Mouse (Mus musculus) limb, embryonic 11.5 days (tissue): Measurements from ENCODE around the gene Prr23a1. TPM values are rescaled to one million over a fixed set of nuclear protein-coding genes. Genes with fewer than 3 reads are reported as not detected.

Experiments used
- ATAC-seq: fragments of 200-750 bp; cut with Nextera tagmentation; 2 replicates; pipeline ENCODE4 v1.8.0; 2017; ENCODE audit warnings: low read depth; ENCODE audit not compliant: insufficient number of reproducible peaks, low FRiP score, low TSS enrichment
- DNase-seq: peaks from one replicate; pipeline ENCODE4 v3.0.0-alpha.2; 2015; ENCODE audit warnings: low spot score
- H3K27ac ChIP-seq: fragments of 300-500 bp; sonication (generic); replicated peaks from 2 replicates; pipeline ENCODE4 v1.5.1; 2014; ENCODE audit warnings: low read depth, mild to moderate bottlenecking, low read length
- H3K27me3 ChIP-seq: fragments of 300-500 bp; sonication (generic); 2 replicates; pipeline ENCODE4 v1.6.1; 2014; ENCODE audit warnings: mild to moderate bottlenecking, low read length, mixed read lengths; ENCODE audit not compliant: control insufficient read depth, insufficient read depth
- H3K36me3 ChIP-seq: fragments of 300-500 bp; sonication (generic); 2 replicates; pipeline ENCODE4 v1.6.1; 2014; ENCODE audit warnings: mild to moderate bottlenecking, low read length, moderate library complexity, mixed read lengths; ENCODE audit not compliant: control insufficient read depth, insufficient read depth
- H3K4me1 ChIP-seq: fragments of 300-500 bp; sonication (generic); 2 replicates; pipeline ENCODE4 v1.6.1; 2014; ENCODE audit warnings: low read length, mixed read lengths; ENCODE audit not compliant: control insufficient read depth, insufficient read depth
- H3K4me2 ChIP-seq: fragments of 300-500 bp; sonication (generic); 2 replicates; pipeline ENCODE4 v1.6.1; 2014; ENCODE audit warnings: low read depth, mild to moderate bottlenecking, moderate library complexity; ENCODE audit not compliant: severe bottlenecking
- H3K4me3 ChIP-seq: fragments of 300-500 bp; sonication (generic); 2 replicates; pipeline ENCODE4 v1.5.1; 2014; ENCODE audit warnings: low read depth, low read length
- H3K9ac ChIP-seq: fragments of 300-500 bp; sonication (generic); 2 replicates; pipeline ENCODE4 v1.6.1; 2014; ENCODE audit warnings: mild to moderate bottlenecking, low read length
- H3K9me3 ChIP-seq: fragments of 300-500 bp; sonication (generic); 2 replicates; pipeline ENCODE4 v1.6.1; 2016; ENCODE audit warnings: low read length; ENCODE audit not compliant: control insufficient read depth
- WGBS: fragments of 180-500 bp; shearing (Covaris S2); extraction: QIAGEN DNeasy Blood & Tissue Kit; methylation state at CpG from one replicate; pipeline ENCODE4 v1.1.7; 2014; 5-methylcytosine and 5-hydroxymethylcytosine counted together
- polyA plus RNA-seq: library from polyadenylated mRNA; unstranded; fragments of >200 nt; fragmentation: Nextera tagmentation; extraction: Ambion mirVana; gene quantifications from 2 replicates; pipeline ENCODE4 v1.2.1, GENCODE M21; 2014

The Prr23a1 gene
- polyA plus RNA-seq, 1 experiment from 2014 or later, result not detected

GRCm38 (mm10) chr9:98818971-98819370 is 23.3 kb upstream of the Prr23a1 start:
- 83% methylated on average over 5 of the region's 5 CpGs for WGBS
- Histone ChIP-seq H3K27ac (no peak overlapping the region), H3K4me1 (no peaks in the 10 kb centered on the region), H3K27me3 (no peaks in the 10 kb centered on the region), H3K9me3 (no peaks in the 10 kb centered on the region; the same call in 1 of the 2 replicates), H3K4me2 (no peak overlapping the region), H3K4me3 (no peak overlapping the region), H3K9ac (no peak overlapping the region), H3K36me3 (no peaks in the 10 kb centered on the region)
- DNase-seq (no peak), ATAC-seq (no peak)

- no peak for ATAC-seq
- H3K27ac ChIP-seq, result no peak overlapping the region
- WGBS, result 89% methylated on average over 2 of the region's 2 CpGs
- no peak overlapping the region for H3K4me2 ChIP-seq
- no peak overlapping the region for H3K9ac ChIP-seq
- no peak for DNase-seq
- no peaks in the 10 kb centered on the region for H3K4me1 ChIP-seq
- H3K27me3 ChIP-seq, result no peaks in the 10 kb centered on the region
- H3K4me3 ChIP-seq, result no peak overlapping the region
- no peaks in the 10 kb centered on the region for H3K36me3 ChIP-seq
- H3K9me3 ChIP-seq, result no peaks in the 10 kb centered on the region; the same call in 1 of the 2 replicates
Observed at GRCm38 (mm10) chr9:98819481-98819880, 22.8 kb upstream of the Prr23a1 start.

- Histone ChIP-seq H3K9me3 (no peaks in the 10 kb centered on the region; the same call in 1 of the 2 replicates), H3K36me3 (no peaks in the 10 kb centered on the region), H3K4me3 (no peak overlapping the region), H3K4me2 (no peak overlapping the region), H3K9ac (no peak overlapping the region), H3K27me3 (no peaks in the 10 kb centered on the region), H3K4me1 (no peaks in the 10 kb centered on the region), H3K27ac (no peak overlapping the region)
- ATAC-seq (no peak), DNase-seq (no peak)
- 75% methylated on average over 4 of the region's 4 CpGs for WGBS
Observed at GRCm38 (mm10) chr9:98820461-98820860, 21.8 kb upstream of the Prr23a1 start.

- Histone ChIP-seq H3K27me3 (no peaks in the 10 kb centered on the region), H3K4me3 (no peak overlapping the region), H3K9me3 (no peaks in the 10 kb centered on the region; the same call in 1 of the 2 replicates), H3K27ac (no peak overlapping the region), H3K36me3 (no peaks in the 10 kb centered on the region), H3K9ac (no peak overlapping the region), H3K4me1 (no peaks in the 10 kb centered on the region), H3K4me2 (no peak overlapping the region)
- DNase-seq (no peak), ATAC-seq (no peak)
Observed at GRCm38 (mm10) chr9:98821067-98821466, 21.2 kb upstream of the Prr23a1 start.

- no peak overlapping the region for H3K4me3 ChIP-seq
- ATAC-seq, result no peak
- no peak overlapping the region for H3K27ac ChIP-seq
- no peaks in the 10 kb centered on the region for H3K36me3 ChIP-seq
- no peaks in the 10 kb centered on the region for H3K27me3 ChIP-seq
- DNase-seq, result no peak
- H3K9ac ChIP-seq, result no peak overlapping the region
- no peaks in the 10 kb centered on the region for H3K4me1 ChIP-seq
- H3K4me2 ChIP-seq, result no peak overlapping the region
- 85% methylated on average over 7 of the region's 7 CpGs for WGBS
- no peaks in the 10 kb centered on the region; the same call in 1 of the 2 replicates for H3K9me3 ChIP-seq
Observed at GRCm38 (mm10) chr9:98823805-98824204, 18.5 kb upstream of the Prr23a1 start.

GRCm38 (mm10) chr9:98829508-98829907 is 12.8 kb upstream of the Prr23a1 start:
- Histone ChIP-seq H3K27me3 (no peaks in the 10 kb centered on the region), H3K9ac (no peak overlapping the region), H3K4me1 (no peaks in the 10 kb centered on the region), H3K4me2 (no peak overlapping the region), H3K36me3 (no peaks in the 10 kb centered on the region), H3K9me3 (no peaks in the 10 kb centered on the region), H3K4me3 (no peak overlapping the region), H3K27ac (no peak overlapping the region)
- 44% methylated on average over 5 of the region's 5 CpGs for WGBS
- no peak for ATAC-seq
- DNase-seq, result no peak

- Histone ChIP-seq H3K4me1 (no peaks in the 10 kb centered on the region), H3K9me3 (no peaks in the 10 kb centered on the region), H3K27ac (no peak overlapping the region), H3K4me2 (no peak overlapping the region), H3K27me3 (no peaks in the 10 kb centered on the region), H3K9ac (no peak overlapping the region), H3K36me3 (no peaks in the 10 kb centered on the region), H3K4me3 (no peak overlapping the region)
- no peak for DNase-seq
- 86% methylated on average over 7 of the region's 7 CpGs for whole genome bisulfite sequencing
- ATAC-seq, result no peak
Observed at GRCm38 (mm10) chr9:98837537-98838074, 4.7 kb upstream of the Prr23a1 start.

- 77% methylated on average over 18 of the region's 18 CpGs for WGBS
- H3K9ac ChIP-seq, result no peak within 1 kb of the TSS
- no peak within 1 kb of the TSS for H3K27ac ChIP-seq
- H3K4me2 ChIP-seq, result no peak within 1 kb of the TSS
- no peaks in the 10 kb centered on the region for H3K9me3 ChIP-seq
- no peaks in the 10 kb centered on the region for H3K36me3 ChIP-seq
- DNase-seq, result no peak
- H3K27me3 ChIP-seq, result no peaks in the 10 kb centered on the region
- H3K4me3 ChIP-seq, result no peak within 1 kb of the TSS
- H3K4me1 ChIP-seq, result no peaks in the 10 kb centered on the region
- 0 out of 2 replicates have a peak, but pooled peaks have one; percentile 31 for ATAC-seq
Observed at GRCm38 (mm10) chr9:98856210-98856609, 13.9 kb downstream of the Prr23a1 start, which contains the start of gene Prr23a2. TSS of gene Prr23a2 (plus strand) at chr9:98856494.

- 76% methylated on average over 3 of the region's 3 CpGs for WGBS
- Histone ChIP-seq H3K27ac (no peak overlapping the region), H3K4me3 (no peak overlapping the region), H3K4me2 (no peak overlapping the region), H3K4me1 (no peaks in the 10 kb centered on the region), H3K9me3 (no peaks in the 10 kb centered on the region), H3K36me3 (no peaks in the 10 kb centered on the region), H3K9ac (no peak overlapping the region), H3K27me3 (no peaks in the 10 kb centered on the region)
- ATAC-seq, result no peak
- no peak for DNase-seq
Observed at GRCm38 (mm10) chr9:98863463-98863862, 21.2 kb downstream of the Prr23a1 start.
